Mouse (Mus musculus) left cerebral cortex, adult 18-20 months (tissue): ENCODE measurements around the gene Rimkla. TPM values are rescaled to one million over a fixed set of nuclear protein-coding genes. Genes with fewer than 3 reads are reported as not detected.
"Not testable (repeated sequence)": the region's sequence is repeated elsewhere in the genome, so short reads cannot be mapped to it uniquely, and the experiment has no call there.

Experiments used
- DNase-seq, 2 experiments: peaks; one replicate each; pipeline ENCODE4 v3.0.0; 2021 to 2022; ENCODE audit warnings: low spot score in 2 of 2, mixed read lengths in 1 of 2
- long read RNA-seq, 2 experiments: library from polyadenylated mRNA; stranded (forward); transcript quantifications; one replicate each; pipeline ENCODE4 v2.0.0; 2021
- total RNA-seq, 2 experiments: library from RNA; stranded (reverse); gene quantifications; 2 replicates each; pipeline ENCODE4 v1.2.3; 2021

Gene Rimkla
- total RNA-seq, result 1 to 10 TPM; 9.7 TPM
- long read RNA-seq, experiment 1, full-length matches to known transcripts, result 5 of 7 reads
- long read RNA-seq, experiment 1, partial matches to known transcripts, result 2 of 7 reads
- long read RNA-seq, experiment 1, other reads (novel, unspliced or antisense), result 0 of 7 reads
- long read RNA-seq, experiment 2, full-length matches to known transcripts, result 2 of 2 reads
- long read RNA-seq, experiment 2, partial matches to known transcripts, result 0 of 2 reads
- long read RNA-seq, experiment 2, other reads (novel, unspliced or antisense), result 0 of 2 reads

GRCm38 (mm10) chr4:119492291-119492932, at the start of gene Rimkla:
Rimkla (minus strand) TSS chr4:119492628.
- DNase-seq, result peak; percentile 47 to 70

- no peak for DNase-seq
Measured at GRCm38 (mm10) chr4:119540533-119540890, 48.1 kb upstream of the Rimkla start.

- peak in 1 of 2 experiments; percentile 28 for DNase-seq
Measured at GRCm38 (mm10) chr4:119539836-119540532, 47.6 kb upstream of the Rimkla start.

GRCm38 (mm10) chr4:119539031-119539824, 46.8 kb upstream of the Rimkla start, which contains the start of gene Frg2f1:
Frg2f1 (minus strand) TSS chr4:119539529.
- peak; percentile 94 to 96 for DNase-seq

GRCm38 (mm10) chr4:119537436-119537835, 45.0 kb upstream of the Rimkla start:
- DNase-seq, result no peak

GRCm38 (mm10) chr4:119536615-119537014, 44.2 kb upstream of the Rimkla start, which contains the start of gene Foxj3:
Foxj3 (plus strand) TSS chr4:119537004.
- DNase-seq, result not testable (repeated sequence)

GRCm38 (mm10) chr4:119535103-119535502, 42.7 kb upstream of the Rimkla start:
- DNase-seq, result no peak

GRCm38 (mm10) chr4:119531813-119532212, 39.4 kb upstream of the Rimkla start:
- DNase-seq, result no peak

- no peak for DNase-seq
Measured at GRCm38 (mm10) chr4:119526329-119526845, 34.0 kb upstream of the Rimkla start.

- DNase-seq, result no peak
Measured at GRCm38 (mm10) chr4:119524466-119524865, 32.0 kb upstream of the Rimkla start.

- no peak for DNase-seq
Measured at GRCm38 (mm10) chr4:119524010-119524409, 31.6 kb upstream of the Rimkla start.

GRCm38 (mm10) chr4:119523575-119523974, 31.1 kb upstream of the Rimkla start:
- no peak for DNase-seq

- no peak for DNase-seq
Measured at GRCm38 (mm10) chr4:119512731-119513141, 20.3 kb upstream of the Rimkla start.

GRCm38 (mm10) chr4:119511591-119511990, 19.2 kb upstream of the Rimkla start:
- no peak for DNase-seq

GRCm38 (mm10) chr4:119498319-119498848, 6.0 kb upstream of the Rimkla start:
- DNase-seq, result no peak

- DNase-seq, result no peak
Measured at GRCm38 (mm10) chr4:119492933-119493327, 502 bp upstream of the Rimkla start.

GRCm38 (mm10) chr4:119490806-119491205, 1.6 kb downstream of the Rimkla start:
- peak; percentile 16 to 37 for DNase-seq

- no peak for DNase-seq
Measured at GRCm38 (mm10) chr4:119489666-119490065, 2.8 kb downstream of the Rimkla start.

- no peak for DNase-seq
Measured at GRCm38 (mm10) chr4:119484882-119485281, 7.5 kb downstream of the Rimkla start.

- no peak for DNase-seq
Measured at GRCm38 (mm10) chr4:119483051-119483450, 9.4 kb downstream of the Rimkla start.

GRCm38 (mm10) chr4:119473150-119473549, 19.3 kb downstream of the Rimkla start:
- DNase-seq, result no peak
